Mouse (Mus musculus) midbrain, embryonic 12.5 days (tissue): ENCODE results near the gene Cdc20b. TPM values are rescaled to one million over a fixed set of nuclear protein-coding genes. Genes with fewer than 3 reads are reported as not detected.

ENCODE experiments used
- ATAC-seq: fragments of 200-750 bp; cut with Nextera tagmentation; 2 replicates; pipeline ENCODE4 v1.8.0; 2017; ENCODE audit warnings: low read depth, moderate TSS enrichment, moderate library complexity; ENCODE audit not compliant: low FRiP score
- H3K27ac ChIP-seq: fragments of 300-500 bp; sonication (generic); replicated peaks from 2 replicates; pipeline ENCODE4 v1.5.1; 2016; ENCODE audit warnings: mild to moderate bottlenecking
- H3K27me3 ChIP-seq: fragments of 300-500 bp; sonication (generic); 2 replicates; pipeline ENCODE4 v1.6.1; 2016; ENCODE audit warnings: mild to moderate bottlenecking
- H3K36me3 ChIP-seq: fragments of 300-500 bp; sonication (generic); 2 replicates; pipeline ENCODE4 v1.6.1; 2016
- H3K4me1 ChIP-seq: fragments of 300-500 bp; sonication (generic); 2 replicates; pipeline ENCODE4 v1.6.1; 2016
- H3K4me2 ChIP-seq: fragments of 300-500 bp; sonication (generic); replicated peaks from 2 replicates; pipeline ENCODE4 v1.6.1; 2016; ENCODE audit warnings: mild to moderate bottlenecking, moderate library complexity
- H3K4me3 ChIP-seq: fragments of 300-500 bp; sonication (generic); 2 replicates; pipeline ENCODE4 v1.5.1; 2016; ENCODE audit warnings: mild to moderate bottlenecking
- H3K9ac ChIP-seq: fragments of 300-500 bp; sonication (generic); replicated peaks from 2 replicates; pipeline ENCODE4 v1.6.1; 2016; ENCODE audit warnings: mild to moderate bottlenecking, moderate library complexity
- H3K9me3 ChIP-seq: fragments of 300-500 bp; sonication (generic); 2 replicates; pipeline ENCODE4 v1.6.1; 2016; ENCODE audit warnings: mild to moderate bottlenecking
- WGBS: fragments of 180-500 bp; shearing (Covaris S2); methylation state at CpG from one replicate; pipeline ENCODE4 v1.1.7; 2016; 5-methylcytosine and 5-hydroxymethylcytosine counted together
- polyA plus RNA-seq: library from polyadenylated mRNA; unstranded; fragments of >200 nt; fragmentation: Nextera tagmentation; extraction: Ambion mirVana; gene quantifications from 2 replicates; pipeline ENCODE4 v1.2.1, GENCODE M21; 2016

Cdc20b gene
- polyA plus RNA-seq, 1 experiment from 2014 or later, result 0.15 TPM

GRCm38 (mm10) chr13:113061746-113062145 is 26.8 kb downstream of the Cdc20b start:
- Histone ChIP-seq H3K36me3 (no peaks in the 10 kb centered on the region), H3K4me1 (no peaks in the 10 kb centered on the region), H3K4me2 (no peak overlapping the region), H3K9me3 (no peaks in the 10 kb centered on the region), H3K27me3 (no peaks in the 10 kb centered on the region), H3K27ac (no peak overlapping the region), H3K9ac (no peak overlapping the region), H3K4me3 (no peak overlapping the region)
- ATAC-seq, result no peak
- 93% methylated on average over 6 of the region's 6 CpGs for WGBS

GRCm38 (mm10) chr13:113064542-113064941 is 29.6 kb downstream of the Cdc20b start:
- no peak overlapping the region for H3K4me2 ChIP-seq
- no peak overlapping the region for H3K9ac ChIP-seq
- H3K4me1 ChIP-seq, result no peaks in the 10 kb centered on the region
- 87% methylated on average over 9 of the region's 9 CpGs for whole genome bisulfite sequencing
- ATAC-seq, result no peak
- no peaks in the 10 kb centered on the region for H3K36me3 ChIP-seq
- no peak overlapping the region for H3K27ac ChIP-seq
- H3K9me3 ChIP-seq, result no peaks in the 10 kb centered on the region
- H3K4me3 ChIP-seq, result no peak overlapping the region
- no peaks in the 10 kb centered on the region for H3K27me3 ChIP-seq

- 0 out of 2 replicates have a peak overlapping the region, but pooled peaks have one; percentile 4 for H3K4me2 ChIP-seq
- no peak overlapping the region for H3K9ac ChIP-seq
- no peaks in the 10 kb centered on the region for H3K27me3 ChIP-seq
- H3K4me1 ChIP-seq, result peaks cover 5% of the 10 kb centered on the region; the same call in 1 of the 2 replicates
- whole genome bisulfite sequencing, result 34% methylated on average over 9 of the region's 9 CpGs
- no peaks in the 10 kb centered on the region for H3K9me3 ChIP-seq
- H3K27ac ChIP-seq, result no peak overlapping the region
- H3K36me3 ChIP-seq, result no peaks in the 10 kb centered on the region
- no peak overlapping the region for H3K4me3 ChIP-seq
- ATAC-seq, result peak; percentile 91
Measured at GRCm38 (mm10) chr13:113079021-113079420, 44.1 kb downstream of the Cdc20b start.

GRCm38 (mm10) chr13:113082101-113082500 is 47.2 kb downstream of the Cdc20b start:
- no peak overlapping the region for H3K4me2 ChIP-seq
- no peak overlapping the region for H3K9ac ChIP-seq
- H3K36me3 ChIP-seq, result no peaks in the 10 kb centered on the region
- H3K4me1 ChIP-seq, result peaks cover 5% of the 10 kb centered on the region; the same call in 1 of the 2 replicates
- H3K9me3 ChIP-seq, result no peaks in the 10 kb centered on the region
- no peak for ATAC-seq
- H3K27ac ChIP-seq, result no peak overlapping the region
- H3K4me3 ChIP-seq, result no peak overlapping the region
- 7% methylated on average over 1 of the region's 1 CpGs for WGBS
- no peaks in the 10 kb centered on the region for H3K27me3 ChIP-seq

GRCm38 (mm10) chr13:113084732-113085131 is 49.8 kb downstream of the Cdc20b start:
- Histone ChIP-seq H3K36me3 (no peaks in the 10 kb centered on the region), H3K4me3 (no peak overlapping the region), H3K4me2 (no peak overlapping the region), H3K27ac (no peak overlapping the region), H3K4me1 (peaks cover 2% of the 10 kb centered on the region; the same call in 1 of the 2 replicates), H3K9ac (no peak overlapping the region), H3K27me3 (no peaks in the 10 kb centered on the region), H3K9me3 (no peaks in the 10 kb centered on the region)
- WGBS, result 85% methylated on average over 5 of the region's 5 CpGs
- no peak for ATAC-seq

- no peak overlapping the region for H3K9ac ChIP-seq
- no peaks in the 10 kb centered on the region for H3K9me3 ChIP-seq
- 84% methylated on average over 13 of the region's 13 CpGs for WGBS
- no peak overlapping the region for H3K4me2 ChIP-seq
- H3K36me3 ChIP-seq, result no peaks in the 10 kb centered on the region
- no peak overlapping the region for H3K4me3 ChIP-seq
- no peak for ATAC-seq
- no peak overlapping the region for H3K27ac ChIP-seq
- no peaks in the 10 kb centered on the region for H3K27me3 ChIP-seq
- no peaks in the 10 kb centered on the region for H3K4me1 ChIP-seq
Measured at GRCm38 (mm10) chr13:113087226-113088017, 52.5 kb downstream of the Cdc20b start.

- Histone ChIP-seq H3K4me2 (no peak overlapping the region), H3K27me3 (no peaks in the 10 kb centered on the region), H3K9ac (no peak overlapping the region), H3K4me1 (no peaks in the 10 kb centered on the region), H3K27ac (no peak overlapping the region), H3K4me3 (no peak overlapping the region), H3K36me3 (no peaks in the 10 kb centered on the region), H3K9me3 (no peaks in the 10 kb centered on the region)
- 85% methylated on average over 8 of the region's 8 CpGs for WGBS
- ATAC-seq, result no peak
Measured at GRCm38 (mm10) chr13:113090489-113090888, 55.6 kb downstream of the Cdc20b start.

GRCm38 (mm10) chr13:113094618-113095017 is 59.7 kb downstream of the Cdc20b start:
- Histone ChIP-seq H3K36me3 (no peaks in the 10 kb centered on the region), H3K4me3 (no peak overlapping the region)

GRCm38 (mm10) chr13:113097011-113097410 is 62.1 kb downstream of the Cdc20b start:
- Histone ChIP-seq H3K27me3 (no peaks in the 10 kb centered on the region), H3K4me3 (no peak overlapping the region), H3K9ac (no peak overlapping the region), H3K4me1 (no peaks in the 10 kb centered on the region), H3K27ac (no peak overlapping the region), H3K4me2 (no peak overlapping the region), H3K9me3 (no peaks in the 10 kb centered on the region), H3K36me3 (no peaks in the 10 kb centered on the region)
- 82% methylated on average over 3 of the region's 3 CpGs for WGBS
- ATAC-seq, result no peak

More at GRCm38 (mm10) chr13:113094618-113095017, 59.7 kb downstream of the Cdc20b start:
- H3K27ac ChIP-seq, result no peak overlapping the region
- no peaks in the 10 kb centered on the region for H3K9me3 ChIP-seq
- 50% methylated on average over 1 of the region's 1 CpGs for WGBS
- no peak overlapping the region for H3K4me2 ChIP-seq
- H3K27me3 ChIP-seq, result no peaks in the 10 kb centered on the region
- no peak overlapping the region for H3K9ac ChIP-seq
- H3K4me1 ChIP-seq, result no peaks in the 10 kb centered on the region
- ATAC-seq, result no peak

- Histone ChIP-seq H3K4me1 (no peaks in the 10 kb centered on the region), H3K9ac (no peak overlapping the region), H3K4me3 (no peak overlapping the region), H3K9me3 (no peaks in the 10 kb centered on the region), H3K27ac (no peak overlapping the region), H3K4me2 (no peak overlapping the region), H3K27me3 (no peaks in the 10 kb centered on the region), H3K36me3 (no peaks in the 10 kb centered on the region)
- ATAC-seq, result no peak
- 91% methylated on average over 2 of the region's 2 CpGs for WGBS
Measured at GRCm38 (mm10) chr13:113098406-113098805, 63.5 kb downstream of the Cdc20b start.

GRCm38 (mm10) chr13:113100879-113101278 is 66.0 kb downstream of the Cdc20b start, which contains the start of gene Gzma:
TSS of gene Gzma (minus strand) at chr13:113100981.
- Histone ChIP-seq H3K36me3 (no peaks in the 10 kb centered on the region), H3K4me1 (no peaks in the 10 kb centered on the region), H3K27me3 (no peaks in the 10 kb centered on the region), H3K4me3 (no peak within 1 kb of the TSS), H3K9ac (no peak within 1 kb of the TSS), H3K4me2 (no peak within 1 kb of the TSS), H3K27ac (no peak within 1 kb of the TSS), H3K9me3 (no peaks in the 10 kb centered on the region)
- 91% methylated on average over 6 of the region's 6 CpGs for WGBS
- no peak for ATAC-seq

GRCm38 (mm10) chr13:113101804-113102203 is 66.9 kb downstream of the Cdc20b start:
- no peaks in the 10 kb centered on the region for H3K36me3 ChIP-seq
- H3K27ac ChIP-seq, result no peak overlapping the region
- H3K27me3 ChIP-seq, result no peaks in the 10 kb centered on the region
- H3K4me2 ChIP-seq, result no peak overlapping the region
- H3K4me3 ChIP-seq, result no peak overlapping the region
- H3K9me3 ChIP-seq, result no peaks in the 10 kb centered on the region
- H3K4me1 ChIP-seq, result no peaks in the 10 kb centered on the region
- ATAC-seq, result no peak
- 77% methylated on average over 10 of the region's 10 CpGs for WGBS
- no peak overlapping the region for H3K9ac ChIP-seq
